Mouse (Mus musculus) lung, adult 2 months (tissue): ENCODE data around the gene Ccp110.

ENCODE experiments used
- CTCF ChIP-seq: fragments of 200-500 bp; IDR thresholded peaks from 2 replicates; pipeline ENCODE4 v1.5.1; 2011; ENCODE audit warnings: mild to moderate bottlenecking, low read length, control low read depth; ENCODE audit not compliant: insufficient read depth
- POLR2A ChIP-seq: fragments of 200-500 bp; IDR thresholded peaks from 2 replicates; pipeline ENCODE4 v1.6.1; 2011; ENCODE audit warnings: low read depth, mild to moderate bottlenecking, control low read depth, low read length, borderline replicate concordance; ENCODE audit errors: extremely low read depth

- no peak for TF ChIP-seq CTCF
- no peak for TF ChIP-seq POLR2A
These were observed 73.7 kb downstream of the Ccp110 start for GRCm38 (mm10) chr7:118786091-118786490.
